Mouse (Mus musculus): Measurements from ENCODE around the gene Ddb2.
A peak's percentile ranks its signal among the peaks of the same experiment; 100 is the strongest.

Ddb2 gene

GRCm38 (mm10) chr2:91255661-91256150 lies 18.9 kb upstream of the Ddb2 start, which contains the start of gene Pacsin3:
TSS of gene Pacsin3 (plus strand) at chr2:91255954.
- DNase-seq (ENCODE audit: inconsistent ontology term) = peak; percentile 33

GRCm38 (mm10) chr2:91254725-91255380 lies 18.1 kb upstream of the Ddb2 start:
- no peak for DNase-seq (ENCODE audit: inconsistent ontology term)

- no peak for DNase-seq (ENCODE audit: inconsistent ontology term)
Measured at GRCm38 (mm10) chr2:91252512-91252911, 15.7 kb upstream of the Ddb2 start.

GRCm38 (mm10) chr2:91252001-91252400 lies 15.2 kb upstream of the Ddb2 start:
- no peak for DNase-seq (ENCODE audit: inconsistent ontology term)

- DNase-seq (ENCODE audit: inconsistent ontology term) = peak; percentile 59
Measured at GRCm38 (mm10) chr2:91248366-91248765, 11.6 kb upstream of the Ddb2 start.

- DNase-seq (ENCODE audit: inconsistent ontology term) = no peak
Measured at GRCm38 (mm10) chr2:91244557-91245228, 7.9 kb upstream of the Ddb2 start.

- peak; percentile 67 for DNase-seq (ENCODE audit: inconsistent ontology term)
Measured at GRCm38 (mm10) chr2:91243416-91243815, 6.6 kb upstream of the Ddb2 start.

- DNase-seq (ENCODE audit: inconsistent ontology term) = peak; percentile 14
Measured at GRCm38 (mm10) chr2:91242547-91242946, 5.8 kb upstream of the Ddb2 start.

GRCm38 (mm10) chr2:91237511-91238080 lies 814 bp upstream of the Ddb2 start:
- peak; percentile 76 for DNase-seq (ENCODE audit: inconsistent ontology term)

- no peak for DNase-seq (ENCODE audit: inconsistent ontology term)
Measured at GRCm38 (mm10) chr2:91229735-91230134, 7.0 kb downstream of the Ddb2 start.

GRCm38 (mm10) chr2:91223614-91224013 lies 13.2 kb downstream of the Ddb2 start:
- DNase-seq (ENCODE audit: inconsistent ontology term) = no peak

GRCm38 (mm10) chr2:91220501-91220900 lies 16.3 kb downstream of the Ddb2 start:
- DNase-seq (ENCODE audit: inconsistent ontology term) = no peak

- DNase-seq (ENCODE audit: inconsistent ontology term) = no peak
Measured at GRCm38 (mm10) chr2:91217032-91217431, 19.8 kb downstream of the Ddb2 start.

GRCm38 (mm10) chr2:91213311-91213710 lies 23.5 kb downstream of the Ddb2 start:
- no peak for DNase-seq (ENCODE audit: inconsistent ontology term)

- DNase-seq (ENCODE audit: inconsistent ontology term) = no peak
Measured at GRCm38 (mm10) chr2:91206254-91206775, 30.5 kb downstream of the Ddb2 start.

GRCm38 (mm10) chr2:91202972-91203656 lies 33.7 kb downstream of the Ddb2 start:
- peak; percentile 1 for DNase-seq (ENCODE audit: inconsistent ontology term)

- DNase-seq (ENCODE audit: inconsistent ontology term) = peak; percentile 96
Measured at GRCm38 (mm10) chr2:91202222-91202971, 34.4 kb downstream of the Ddb2 start, which contains the start of the genes Nr1h3 and Acp2. TSS of gene Nr1h3 (minus strand) at chr2:91202834. TSS of gene Acp2 (plus strand) at chr2:91202885.

GRCm38 (mm10) chr2:91198888-91199287 lies 37.9 kb downstream of the Ddb2 start:
- DNase-seq (ENCODE audit: inconsistent ontology term) = no peak

GRCm38 (mm10) chr2:91196577-91197001 lies 40.2 kb downstream of the Ddb2 start:
- DNase-seq (ENCODE audit: inconsistent ontology term) = no peak

- peak; percentile 72 for DNase-seq (ENCODE audit: inconsistent ontology term)
Measured at GRCm38 (mm10) chr2:91194624-91195332, 42.0 kb downstream of the Ddb2 start.

All from Muller cell, postnatal 12 days (primary cell).